Mouse (Mus musculus) heart, postnatal 0 days (tissue): ENCODE measurements around the gene Gxylt1. TPM values are rescaled to one million over a fixed set of nuclear protein-coding genes. Genes with fewer than 3 reads are reported as not detected.

Source experiments
- ATAC-seq: fragments of 200-750 bp; cut with Nextera tagmentation; 2 replicates; pipeline ENCODE4 v1.8.0; 2017; ENCODE audit warnings: low read depth, moderate number of reproducible peaks, moderate library complexity; ENCODE audit not compliant: insufficient read depth
- DNase-seq: peaks from one replicate; pipeline ENCODE4 v3.0.0-alpha.2; 2016; ENCODE audit warnings: low spot score
- H3K27ac ChIP-seq: fragments of 300-500 bp; sonication (generic); 2 replicates; pipeline ENCODE4 v1.5.1; 2014; ENCODE audit warnings: low read depth, mild to moderate bottlenecking
- H3K27me3 ChIP-seq: fragments of 300-500 bp; sonication (generic); 2 replicates; pipeline ENCODE4 v1.6.1; 2014; ENCODE audit warnings: low read length, mixed read lengths; ENCODE audit not compliant: control insufficient read depth, insufficient read depth
- H3K36me3 ChIP-seq: fragments of 300-500 bp; sonication (generic); replicated peaks from 2 replicates; pipeline ENCODE4 v1.6.1; 2014; ENCODE audit warnings: low read length, mixed read lengths; ENCODE audit not compliant: control insufficient read depth, insufficient read depth
- H3K4me1 ChIP-seq: fragments of 300-500 bp; sonication (generic); 2 replicates; pipeline ENCODE4 v1.6.1; 2014; ENCODE audit warnings: antibody characterized with exemption; ENCODE audit not compliant: control insufficient read depth, insufficient read depth
- H3K4me2 ChIP-seq: fragments of 300-500 bp; sonication (generic); 2 replicates; pipeline ENCODE4 v1.6.1; 2014; ENCODE audit warnings: low read depth, mild to moderate bottlenecking, low read length, moderate library complexity
- H3K4me3 ChIP-seq: fragments of 300-500 bp; sonication (generic); 2 replicates; pipeline ENCODE4 v1.5.1; 2014; ENCODE audit warnings: low read depth, low read length
- H3K9ac ChIP-seq: fragments of 300-500 bp; sonication (generic); replicated peaks from 2 replicates; pipeline ENCODE4 v1.6.1; 2014; ENCODE audit warnings: low read depth, low read length, mixed read lengths
- H3K9me3 ChIP-seq: fragments of 300-500 bp; sonication (generic); replicated peaks from 2 replicates; pipeline ENCODE4 v1.6.1; 2016; ENCODE audit warnings: low read length; ENCODE audit not compliant: control insufficient read depth
- CTCF ChIP-seq: IDR thresholded peaks from 2 replicates; pipeline ENCODE4 v1.5.1; 2016; ENCODE audit warnings: antibody characterized with exemption, control low read depth, low read depth
- EP300 ChIP-seq: IDR thresholded peaks from 2 replicates; pipeline ENCODE4 v1.6.1; 2016; ENCODE audit warnings: antibody characterized with exemption, low read depth
- WGBS: fragments of 180-500 bp; shearing (Covaris S2); extraction: QIAGEN DNeasy Blood & Tissue Kit; methylation state at CpG from one replicate; pipeline ENCODE4 v1.1.7; 2014; 5-methylcytosine and 5-hydroxymethylcytosine counted together
- polyA plus RNA-seq: library from polyadenylated mRNA; unstranded; fragments of >200 nt; fragmentation: Nextera tagmentation; extraction: Ambion mirVana; gene quantifications from 2 replicates; pipeline ENCODE4 v1.2.1, GENCODE M21; 2015
- total RNA-seq: library from RNA; depleted of rRNA; stranded (reverse); fragments of >200 nt; gene quantifications from 2 replicates; pipeline ENCODE4 v1.2.3, GENCODE M21; 2014; ENCODE audit warnings: low replicate concordance

Gene Gxylt1
- total and polyA plus RNA-seq, 2 experiments from 2014 or later, result 3.3 to 9.3 TPM

GRCm38 (mm10) chr15:93226930-93227763 lies 47.8 kb downstream of the Gxylt1 start:
- TF ChIP-seq CTCF (no peak), EP300 (no peak)
- DNase-seq (no peak), ATAC-seq (no peak)
- H3K36me3 ChIP-seq, result no peaks in the 10 kb centered on the region
- no peak overlapping the region for H3K4me2 ChIP-seq
- no peaks in the 10 kb centered on the region for H3K9me3 ChIP-seq
- H3K4me3 ChIP-seq, result no peak overlapping the region
- H3K4me1 ChIP-seq, result no peaks in the 10 kb centered on the region
- no peak overlapping the region for H3K9ac ChIP-seq
- no peak overlapping the region for H3K27ac ChIP-seq
- 89% methylated on average over 10 of the region's 10 CpGs for WGBS
- no peaks in the 10 kb centered on the region for H3K27me3 ChIP-seq

- Histone ChIP-seq H3K36me3 (no peaks in the 10 kb centered on the region), H3K4me1 (no peaks in the 10 kb centered on the region), H3K27ac (no peak overlapping the region), H3K27me3 (no peaks in the 10 kb centered on the region), H3K9me3 (no peaks in the 10 kb centered on the region), H3K4me2 (no peak overlapping the region), H3K4me3 (no peak overlapping the region), H3K9ac (no peak overlapping the region)
- ATAC-seq (no peak), DNase-seq (no peak)
- 50% methylated on average over 7 of the region's 7 CpGs for WGBS
- TF ChIP-seq EP300 (no peak), CTCF (peak; percentile 33; the same call in 1 of the 2 replicates)
These were observed 52.5 kb downstream of the Gxylt1 start for GRCm38 (mm10) chr15:93222475-93222874.

- Histone ChIP-seq H3K4me3 (no peak overlapping the region), H3K36me3 (no peaks in the 10 kb centered on the region), H3K27me3 (no peaks in the 10 kb centered on the region), H3K4me1 (no peaks in the 10 kb centered on the region), H3K9me3 (no peaks in the 10 kb centered on the region), H3K27ac (no peak overlapping the region), H3K9ac (no peak overlapping the region), H3K4me2 (no peak overlapping the region)
- DNase-seq (no peak), ATAC-seq (no peak)
- 78% methylated on average over 9 of the region's 9 CpGs for WGBS
- TF ChIP-seq EP300, result no peak
- TF ChIP-seq CTCF, result no peak
These were observed 62.4 kb downstream of the Gxylt1 start for GRCm38 (mm10) chr15:93212617-93213016.

- Histone ChIP-seq H3K4me3 (no peak overlapping the region), H3K4me2 (no peak overlapping the region), H3K36me3 (no peaks in the 10 kb centered on the region), H3K4me1 (no peaks in the 10 kb centered on the region; the same call in 1 of the 2 replicates), H3K9ac (no peak overlapping the region), H3K27me3 (no peaks in the 10 kb centered on the region), H3K27ac (no peak overlapping the region), H3K9me3 (no peaks in the 10 kb centered on the region)
- 18% methylated on average over 1 of the region's 1 CpGs for WGBS
- ATAC-seq (no peak), DNase-seq (no peak)
- TF ChIP-seq CTCF, result no peak
- TF ChIP-seq EP300, result no peak
These were observed 70.1 kb downstream of the Gxylt1 start for GRCm38 (mm10) chr15:93204861-93205260.

GRCm38 (mm10) chr15:93201956-93202355 lies 73.0 kb downstream of the Gxylt1 start:
- Histone ChIP-seq H3K4me3 (no peak overlapping the region), H3K27ac (no peak overlapping the region), H3K4me2 (no peak overlapping the region), H3K9ac (no peak overlapping the region), H3K4me1 (no peaks in the 10 kb centered on the region; the same call in 1 of the 2 replicates), H3K9me3 (no peaks in the 10 kb centered on the region), H3K36me3 (no peaks in the 10 kb centered on the region), H3K27me3 (no peaks in the 10 kb centered on the region)
- DNase-seq (no peak), ATAC-seq (no peak)
- WGBS, result 64% methylated on average over 5 of the region's 5 CpGs
- no peak for TF ChIP-seq CTCF
- no peak for TF ChIP-seq EP300
